Mouse (Mus musculus): ENCODE results near the gene Tlx2.

Gene Tlx2

GRCm38 (mm10) chr6:83054871-83055431 lies 15.1 kb downstream of the Tlx2 start, which contains the start of gene Htra2:
Htra2 (minus strand) TSS chr6:83055273.
- DNase-seq (ENCODE audit: low spot score in 2 of 2) = no peak

- DNase-seq (ENCODE audit: low spot score in 2 of 2) = peak; percentile 96 to 98
These were observed 15.8 kb downstream of the Tlx2 start, which contains the start of gene Aup1 for GRCm38 (mm10) chr6:83054074-83054851. Aup1 (plus strand) TSS chr6:83054521.

- DNase-seq (ENCODE audit: low spot score in 2 of 2) = peak; percentile 54 to 68
These were observed 16.7 kb downstream of the Tlx2 start for GRCm38 (mm10) chr6:83053136-83053960.

- DNase-seq (ENCODE audit: low spot score in 2 of 2) = no peak
These were observed 20.7 kb downstream of the Tlx2 start for GRCm38 (mm10) chr6:83049367-83049766.

GRCm38 (mm10) chr6:83044742-83045141 lies 25.4 kb downstream of the Tlx2 start:
- no peak for DNase-seq (ENCODE audit: low spot score in 2 of 2)

- no peak for DNase-seq (ENCODE audit: low spot score in 2 of 2)
These were observed 26.1 kb downstream of the Tlx2 start for GRCm38 (mm10) chr6:83043993-83044392.

GRCm38 (mm10) chr6:83043561-83043960 lies 26.5 kb downstream of the Tlx2 start:
- no peak for DNase-seq (ENCODE audit: low spot score in 2 of 2)

- no peak for DNase-seq (ENCODE audit: low spot score in 2 of 2)
These were observed 29.5 kb downstream of the Tlx2 start for GRCm38 (mm10) chr6:83040601-83041000.

GRCm38 (mm10) chr6:83038496-83039012 lies 31.5 kb downstream of the Tlx2 start:
- DNase-seq (ENCODE audit: low spot score in 2 of 2) = peak; percentile 97

- DNase-seq (ENCODE audit: low spot score in 2 of 2) = no peak
These were observed 32.9 kb downstream of the Tlx2 start for GRCm38 (mm10) chr6:83037188-83037587.

GRCm38 (mm10) chr6:83034463-83035055 lies 35.5 kb downstream of the Tlx2 start:
- DNase-seq (ENCODE audit: low spot score in 2 of 2) = no peak

GRCm38 (mm10) chr6:83033249-83034185 lies 36.6 kb downstream of the Tlx2 start, which contains the start of the genes Dok1 and Loxl3:
Dok1 (minus strand) TSS chr6:83033471.
Loxl3 (plus strand) TSS chr6:83034173.
- peak; percentile 77 to 78 for DNase-seq (ENCODE audit: low spot score in 2 of 2)

- DNase-seq (ENCODE audit: low spot score in 2 of 2) = peak; percentile 77 to 78
These were observed 37.3 kb downstream of the Tlx2 start for GRCm38 (mm10) chr6:83032769-83033191.

- no peak for DNase-seq (ENCODE audit: low spot score in 2 of 2)
These were observed 38.0 kb downstream of the Tlx2 start for GRCm38 (mm10) chr6:83031921-83032590.

- DNase-seq (ENCODE audit: low spot score in 2 of 2) = no peak
These were observed 39.0 kb downstream of the Tlx2 start for GRCm38 (mm10) chr6:83031111-83031510.

- no peak for DNase-seq (ENCODE audit: low spot score in 2 of 2)
These were observed 40.3 kb downstream of the Tlx2 start for GRCm38 (mm10) chr6:83029777-83030176.

GRCm38 (mm10) chr6:83027706-83028105 lies 42.4 kb downstream of the Tlx2 start:
- DNase-seq (ENCODE audit: low spot score in 2 of 2) = no peak

- DNase-seq (ENCODE audit: low spot score in 2 of 2) = no peak
These were observed 42.8 kb downstream of the Tlx2 start for GRCm38 (mm10) chr6:83027293-83027692.

GRCm38 (mm10) chr6:83025221-83025620 lies 44.9 kb downstream of the Tlx2 start:
- no peak for DNase-seq (ENCODE audit: low spot score in 2 of 2)

- DNase-seq (ENCODE audit: low spot score in 2 of 2) = no peak
These were observed 45.7 kb downstream of the Tlx2 start for GRCm38 (mm10) chr6:83024421-83024820.

All from spleen, postnatal 10 days (tissue).